Comparison of ENCODE assay signal across 16 mouse cellular contexts in the genomic region with DNA sequence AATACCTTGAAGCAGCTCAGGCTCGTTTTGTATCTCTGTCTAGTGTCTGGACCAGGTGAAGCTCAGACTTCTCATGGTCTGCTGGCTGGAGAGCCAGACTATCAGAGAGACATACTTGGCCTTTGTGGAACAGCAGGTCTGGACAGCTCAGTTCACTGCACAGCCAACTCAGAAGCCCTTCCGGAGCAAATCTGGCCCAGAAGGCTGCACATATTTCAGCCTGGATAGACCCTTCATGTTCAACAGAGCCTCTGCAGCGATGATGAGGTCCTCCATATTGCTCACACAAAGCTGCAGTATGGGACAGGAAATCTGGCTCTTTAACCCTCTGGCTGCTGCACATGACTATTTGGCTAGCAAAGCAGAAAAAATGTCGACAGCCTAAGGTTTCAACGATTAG.
"Had no signal": no experiment of that assay in that cellular context is flagged by ENCODE, and none has a peak within 500 bp of the region (broad histone marks: within the 10 kb centered on the region; RNA-seq: fewer than 3 reads in every experiment).

No protein-coding gene starts in this region.

- H3K4me2 ChIP-seq: limb, embryonic 15.5 days; liver, embryonic 12.5 days; lung, embryonic 14.5 days; midbrain, embryonic 15.5 days; neural tube, embryonic 13.5 days had no signal

- H3K27me3 ChIP-seq: limb, embryonic 15.5 days; liver, embryonic 12.5 days; midbrain, embryonic 15.5 days; neural tube, embryonic 13.5 days had no signal

- H3K4me3 ChIP-seq: limb, embryonic 15.5 days; liver, embryonic 12.5 days; midbrain, embryonic 10.5 days; midbrain, embryonic 15.5 days; neural tube, embryonic 13.5 days had no signal

- DNase-seq: kidney, adult 9 months; kidney, postnatal 14 days; layer of hippocampus, adult 9-11 months; lung, embryonic 14.5 days; lung, postnatal 10 days; lung, postnatal 4 days; retina, postnatal 1 day; right cerebral cortex, postnatal 4 days; spleen, adult 18-20 months; thymus, adult 18-20 months; thymus, postnatal 14 days had no signal

- ATAC-seq: liver, embryonic 12.5 days; midbrain, embryonic 15.5 days had no signal

- H3K4me1 ChIP-seq: limb, embryonic 15.5 days; liver, embryonic 12.5 days; midbrain, embryonic 10.5 days; midbrain, embryonic 15.5 days; neural tube, embryonic 13.5 days had no signal

- H3K9ac ChIP-seq: limb, embryonic 15.5 days; liver, embryonic 12.5 days; lung, embryonic 14.5 days; midbrain, embryonic 15.5 days; neural tube, embryonic 13.5 days had no signal

- H3K36me3 ChIP-seq: limb, embryonic 15.5 days; liver, embryonic 12.5 days; midbrain, embryonic 10.5 days; midbrain, embryonic 15.5 days; neural tube, embryonic 13.5 days had no signal

- H3K9me3 ChIP-seq: limb, embryonic 15.5 days; liver, embryonic 12.5 days; midbrain, embryonic 10.5 days; midbrain, embryonic 15.5 days; neural tube, embryonic 13.5 days had no signal

- H3K27ac ChIP-seq: limb, embryonic 15.5 days; liver, embryonic 12.5 days; midbrain, embryonic 10.5 days; midbrain, embryonic 15.5 days; neural tube, embryonic 13.5 days had no signal
